Mouse (Mus musculus) spleen, adult 2 months (tissue): ENCODE measurements around the gene Entr1.

Experiments used
- CTCF ChIP-seq: fragments of 200-500 bp; IDR thresholded peaks from 2 replicates; pipeline ENCODE4 v1.5.1; 2011; ENCODE audit warnings: mild to moderate bottlenecking, inconsistent platforms; ENCODE audit not compliant: insufficient read depth, insufficient read length, insufficient replicate concordance; ENCODE audit errors: extremely low read depth
- POLR2A ChIP-seq: fragments of 200-500 bp; IDR thresholded peaks from 2 replicates; pipeline ENCODE4 v1.6.1; 2011; ENCODE audit warnings: low read depth, low read length, inconsistent platforms

GRCm38 (mm10) chr2:26388682-26389153, 398 bp downstream of the Entr1 start:
- TF ChIP-seq POLR2A = no peak
- no peak for TF ChIP-seq CTCF
